Mouse (Mus musculus) C2C12 (cell line): ENCODE measurements around the gene Gm20388. TPM values are rescaled to one million over a fixed set of nuclear protein-coding genes. Genes with fewer than 3 reads are reported as not detected.

ENCODE experiments used
- H3K27me3 ChIP-seq: one replicate; pipeline ENCODE4 v1.6.1; 2011; ENCODE audit not compliant: control insufficient read depth, insufficient read depth, insufficient read length
- H3K36me3 ChIP-seq: one replicate; pipeline ENCODE4 v1.6.1; 2011; ENCODE audit not compliant: control insufficient read depth, insufficient read depth
- H3K4me3 ChIP-seq: one replicate; pipeline ENCODE4 v1.5.1; 2011; ENCODE audit warnings: mild to moderate bottlenecking, control low read depth; ENCODE audit not compliant: poor library complexity, insufficient read depth, severe bottlenecking
- H3K79me2 ChIP-seq: one replicate; pipeline ENCODE4 v1.6.1; 2011; ENCODE audit not compliant: control insufficient read depth, insufficient read depth
- H3K79me3 ChIP-seq: one replicate; pipeline ENCODE4 v1.6.1; 2011; ENCODE audit warnings: low read depth, control low read depth
- H3ac ChIP-seq: one replicate; pipeline ENCODE3; 2011; ENCODE audit warnings: low read depth; ENCODE audit not compliant: control insufficient read depth, insufficient read length
- CEBPB ChIP-seq: IDR thresholded peaks from one replicate; pipeline ENCODE4 v1.6.1; 2011; ENCODE audit warnings: low read depth, mild to moderate bottlenecking, control low read depth, moderate library complexity
- CTCF ChIP-seq: IDR thresholded peaks from one replicate; pipeline ENCODE4 v1.5.1; 2011; ENCODE audit not compliant: control insufficient read depth, insufficient read depth, insufficient read length
- FOSL1 ChIP-seq: IDR thresholded peaks from one replicate; pipeline ENCODE4 v1.8.0; 2011; ENCODE audit warnings: mild to moderate bottlenecking, low read length; ENCODE audit not compliant: poor library complexity, insufficient read depth, severe bottlenecking
- MAX ChIP-seq: IDR thresholded peaks from one replicate; pipeline ENCODE4 v1.6.1; 2011; ENCODE audit warnings: mild to moderate bottlenecking, control low read depth
- MYOD1 ChIP-seq: IDR thresholded peaks from one replicate; pipeline ENCODE4 v1.6.1; 2011; ENCODE audit warnings: low read depth; ENCODE audit not compliant: control insufficient read depth, insufficient read length
- MYOG ChIP-seq: IDR thresholded peaks from one replicate; pipeline ENCODE4 v1.6.1; 2011; ENCODE audit not compliant: control insufficient read depth, insufficient read length; ENCODE audit errors: extremely low read depth
- USF1 ChIP-seq: IDR thresholded peaks from one replicate; pipeline ENCODE4 v1.6.1; 2011; ENCODE audit warnings: low read depth, mild to moderate bottlenecking, control low read depth, moderate library complexity
- polyA plus RNA-seq: library from polyadenylated mRNA; unstranded; fragments of >200 nt; fragmentation: generic; extraction: Trizol; gene quantifications from one replicate; pipeline ENCODE4 v1.2.1, GENCODE M21; 2012; ENCODE audit warnings: missing spikeins

The Gm20388 gene
- polyA plus RNA-seq, 1 experiment, result 15.0 TPM

- TF ChIP-seq FOSL1 (no peak), MAX (no peak), CTCF (no peak), USF1 (no peak), MYOD1 (no peak), MYOG (no peak)
- no peaks in the 10 kb centered on the region for H3K79me3 ChIP-seq
Observed at GRCm38 (mm10) chr8:121107668-121108656, 1197.3 kb downstream of the Gm20388 start, which contains the start of gene Mthfsd. Gene Mthfsd (minus strand): TSS chr8:121108392.

GRCm38 (mm10) chr8:121108657-121109056, 1198.0 kb downstream of the Gm20388 start:
- no peak for TF ChIP-seq MYOD1
- no peak for TF ChIP-seq CTCF
- no peak for TF ChIP-seq USF1
- no peak for TF ChIP-seq MAX
- no peak for TF ChIP-seq FOSL1
- TF ChIP-seq CEBPB, result no peak
- no peak for TF ChIP-seq MYOG
- H3K36me3 ChIP-seq, result peaks cover 8% of the 10 kb centered on the region

More at GRCm38 (mm10) chr8:121107668-121108656, 1197.3 kb downstream of the Gm20388 start, which contains the start of gene Mthfsd:
- H3K27me3 ChIP-seq, result no peaks in the 10 kb centered on the region
- H3K4me3 ChIP-seq, result peak within 1 kb of the TSS; percentile 66
- peaks cover 19% of the 10 kb centered on the region for H3K79me2 ChIP-seq
- peak within 1 kb of the TSS; percentile 96 for H3ac ChIP-seq
- peaks cover 14% of the 10 kb centered on the region for H3K36me3 ChIP-seq

GRCm38 (mm10) chr8:121111145-121111907, 1200.7 kb downstream of the Gm20388 start:
- TF ChIP-seq CTCF, result no peak
- TF ChIP-seq MYOD1, result no peak
- TF ChIP-seq USF1, result no peak
- no peak for TF ChIP-seq MAX
- TF ChIP-seq CEBPB, result no peak
- no peak for TF ChIP-seq MYOG
- no peak for TF ChIP-seq FOSL1
- H3K79me3 ChIP-seq, result no peaks in the 10 kb centered on the region
- H3ac ChIP-seq, result no peak overlapping the region
- no peak overlapping the region for H3K4me3 ChIP-seq
- H3K79me2 ChIP-seq, result peaks cover 20% of the 10 kb centered on the region
- H3K36me3 ChIP-seq, result no peaks in the 10 kb centered on the region
- no peaks in the 10 kb centered on the region for H3K27me3 ChIP-seq

More at GRCm38 (mm10) chr8:121108657-121109056, 1198.0 kb downstream of the Gm20388 start:
- Histone ChIP-seq H3ac (peak overlapping the region; percentile 47), H3K27me3 (no peaks in the 10 kb centered on the region), H3K79me2 (peaks cover 19% of the 10 kb centered on the region), H3K79me3 (no peaks in the 10 kb centered on the region), H3K4me3 (peak overlapping the region; percentile 66)

GRCm38 (mm10) chr8:121113261-121113660, 1202.6 kb downstream of the Gm20388 start:
- H3K27me3 ChIP-seq, result no peaks in the 10 kb centered on the region

GRCm38 (mm10) chr8:121115136-121115535, 1204.5 kb downstream of the Gm20388 start:
- no peak overlapping the region for H3K4me3 ChIP-seq

More at GRCm38 (mm10) chr8:121113261-121113660, 1202.6 kb downstream of the Gm20388 start:
- peak; percentile 94 for TF ChIP-seq CTCF
- no peak for TF ChIP-seq MYOG
- Histone ChIP-seq H3K4me3 (no peak overlapping the region), H3K79me3 (peaks cover 10% of the 10 kb centered on the region), H3ac (no peak overlapping the region), H3K36me3 (no peaks in the 10 kb centered on the region), H3K79me2 (peaks cover 22% of the 10 kb centered on the region)

More at GRCm38 (mm10) chr8:121115136-121115535, 1204.5 kb downstream of the Gm20388 start:
- Histone ChIP-seq H3K79me3 (peaks cover 28% of the 10 kb centered on the region), H3ac (peak overlapping the region; percentile 39), H3K27me3 (no peaks in the 10 kb centered on the region), H3K79me2 (peaks cover 41% of the 10 kb centered on the region), H3K36me3 (no peaks in the 10 kb centered on the region)
- TF ChIP-seq CEBPB (no peak), MAX (no peak), MYOG (no peak), MYOD1 (no peak), CTCF (no peak), USF1 (no peak), FOSL1 (no peak)
